Mouse (Mus musculus) limb, embryonic 10.5 days (tissue): ENCODE measurements around the gene Robo1. TPM values are rescaled to one million over a fixed set of nuclear protein-coding genes. Genes with fewer than 3 reads are reported as not detected.

ENCODE experiments used
- DNase-seq: peaks from one replicate; pipeline ENCODE4 v3.0.0-alpha.2; 2017; ENCODE audit warnings: low spot score
- H3K27ac ChIP-seq: fragments of 300-500 bp; sonication (generic); 2 replicates; pipeline ENCODE4 v1.5.1; 2016; ENCODE audit warnings: mild to moderate bottlenecking
- H3K27me3 ChIP-seq: fragments of 300-500 bp; sonication (generic); 2 replicates; pipeline ENCODE4 v1.6.1; 2016; ENCODE audit warnings: low read depth, mild to moderate bottlenecking; ENCODE audit not compliant: poor library complexity, severe bottlenecking
- H3K36me3 ChIP-seq: fragments of 300-500 bp; sonication (generic); 2 replicates; pipeline ENCODE4 v1.6.1; 2016; ENCODE audit warnings: mild to moderate bottlenecking, moderate library complexity
- H3K4me1 ChIP-seq: fragments of 300-500 bp; sonication (generic); 2 replicates; pipeline ENCODE4 v1.6.1; 2016
- H3K4me3 ChIP-seq: fragments of 300-500 bp; sonication (generic); 2 replicates; pipeline ENCODE4 v1.5.1; 2016; ENCODE audit warnings: mild to moderate bottlenecking, moderate library complexity
- H3K9me3 ChIP-seq: fragments of 300-500 bp; sonication (generic); replicated peaks from 2 replicates; pipeline ENCODE4 v1.6.1; 2016; ENCODE audit warnings: mild to moderate bottlenecking
- WGBS: fragments of 180-500 bp; shearing (Covaris S2); methylation state at CpG from one replicate; pipeline ENCODE4 v1.1.7; 2016; 5-methylcytosine and 5-hydroxymethylcytosine counted together
- polyA plus RNA-seq: library from polyadenylated mRNA; unstranded; fragments of >200 nt; fragmentation: Nextera tagmentation; extraction: Ambion mirVana; gene quantifications from 2 replicates; pipeline ENCODE4 v1.2.1, GENCODE M21; 2016

Robo1 gene
- polyA plus RNA-seq, 1 experiment from 2014 or later, result 42.1 TPM

- peaks cover 35% of the 10 kb centered on the region for H3K4me1 ChIP-seq
- no peak for DNase-seq
- 91% methylated on average over 4 of the region's 4 CpGs for WGBS
- no peaks in the 10 kb centered on the region for H3K27me3 ChIP-seq
- peak overlapping the region; percentile 2; the same call in 1 of the 2 replicates for H3K27ac ChIP-seq
- no peaks in the 10 kb centered on the region for H3K9me3 ChIP-seq
- no peak overlapping the region for H3K4me3 ChIP-seq
- peaks cover 18% of the 10 kb centered on the region for H3K36me3 ChIP-seq
These were observed 697.7 kb downstream of the Robo1 start for GRCm38 (mm10) chr16:73005831-73006230.

GRCm38 (mm10) chr16:73007434-73007833 is 699.3 kb downstream of the Robo1 start:
- peak; percentile 68 for DNase-seq
- 19% methylated on average over 8 of the region's 8 CpGs for WGBS
- no peaks in the 10 kb centered on the region for H3K27me3 ChIP-seq
- H3K4me1 ChIP-seq, result peaks cover 51% of the 10 kb centered on the region
- peak overlapping the region; percentile 4; the same call in 1 of the 2 replicates for H3K4me3 ChIP-seq
- no peaks in the 10 kb centered on the region for H3K9me3 ChIP-seq
- peak overlapping the region; percentile 83 for H3K27ac ChIP-seq
- H3K36me3 ChIP-seq, result peaks cover 16% of the 10 kb centered on the region

- Histone ChIP-seq H3K36me3 (peaks cover 18% of the 10 kb centered on the region), H3K4me1 (peaks cover 68% of the 10 kb centered on the region), H3K27ac (peak overlapping the region; percentile 67), H3K9me3 (no peaks in the 10 kb centered on the region), H3K27me3 (no peaks in the 10 kb centered on the region), H3K4me3 (peak overlapping the region; percentile 6; the same call in 1 of the 2 replicates)
- peak; percentile 72 for DNase-seq
- WGBS, result 42% methylated on average over 7 of the region's 7 CpGs
These were observed 703.2 kb downstream of the Robo1 start for GRCm38 (mm10) chr16:73011313-73011712.

- Histone ChIP-seq H3K9me3 (no peaks in the 10 kb centered on the region), H3K27me3 (no peaks in the 10 kb centered on the region), H3K36me3 (peaks cover 20% of the 10 kb centered on the region), H3K27ac (peak overlapping the region; percentile 54), H3K4me1 (peaks cover 65% of the 10 kb centered on the region), H3K4me3 (no peak overlapping the region)
- 93% methylated on average over 11 of the region's 11 CpGs for WGBS
- DNase-seq, result no peak
These were observed 704.8 kb downstream of the Robo1 start for GRCm38 (mm10) chr16:73012926-73013325.

GRCm38 (mm10) chr16:73014544-73014943 is 706.4 kb downstream of the Robo1 start:
- DNase-seq, result no peak
- Histone ChIP-seq H3K36me3 (peaks cover 20% of the 10 kb centered on the region), H3K4me1 (peaks cover 59% of the 10 kb centered on the region), H3K27me3 (no peaks in the 10 kb centered on the region), H3K27ac (peak overlapping the region; percentile 39; the same call in 1 of the 2 replicates), H3K4me3 (no peak overlapping the region), H3K9me3 (no peaks in the 10 kb centered on the region)
- WGBS, result 70% methylated on average over 8 of the region's 8 CpGs

GRCm38 (mm10) chr16:73015976-73016375 is 707.9 kb downstream of the Robo1 start:
- Histone ChIP-seq H3K27ac (0 out of 2 replicates have a peak overlapping the region, but pooled peaks have one; percentile 36), H3K9me3 (no peaks in the 10 kb centered on the region), H3K27me3 (no peaks in the 10 kb centered on the region), H3K4me1 (peaks cover 49% of the 10 kb centered on the region), H3K4me3 (no peak overlapping the region), H3K36me3 (peaks cover 17% of the 10 kb centered on the region)
- 71% methylated on average over 4 of the region's 4 CpGs for WGBS
- no peak for DNase-seq

GRCm38 (mm10) chr16:73016801-73017200 is 708.7 kb downstream of the Robo1 start:
- Histone ChIP-seq H3K9me3 (no peaks in the 10 kb centered on the region), H3K27me3 (no peaks in the 10 kb centered on the region), H3K4me3 (no peak overlapping the region), H3K4me1 (peaks cover 41% of the 10 kb centered on the region), H3K27ac (peak overlapping the region; percentile 50; the same call in 1 of the 2 replicates), H3K36me3 (peaks cover 17% of the 10 kb centered on the region)
- DNase-seq, result no peak
- WGBS, result 60% methylated on average over 7 of the region's 7 CpGs

GRCm38 (mm10) chr16:73024326-73024725 is 716.2 kb downstream of the Robo1 start:
- H3K9me3 ChIP-seq, result no peaks in the 10 kb centered on the region; the same call in 1 of the 2 replicates
- H3K36me3 ChIP-seq, result peaks cover 32% of the 10 kb centered on the region
- H3K27me3 ChIP-seq, result no peaks in the 10 kb centered on the region
- H3K4me3 ChIP-seq, result no peak overlapping the region
- DNase-seq, result no peak
- H3K4me1 ChIP-seq, result peaks cover 9% of the 10 kb centered on the region; the same call in 1 of the 2 replicates
- 97% methylated on average over 13 of the region's 13 CpGs for WGBS
- no peak overlapping the region for H3K27ac ChIP-seq

- Histone ChIP-seq H3K27ac (peak overlapping the region; percentile 68), H3K27me3 (no peaks in the 10 kb centered on the region), H3K4me3 (no peak overlapping the region), H3K36me3 (peaks cover 31% of the 10 kb centered on the region), H3K9me3 (no peaks in the 10 kb centered on the region; the same call in 1 of the 2 replicates), H3K4me1 (peaks cover 9% of the 10 kb centered on the region; the same call in 1 of the 2 replicates)
- 83% methylated on average over 14 of the region's 14 CpGs for WGBS
- DNase-seq, result no peak
These were observed 719.6 kb downstream of the Robo1 start for GRCm38 (mm10) chr16:73027692-73028091.

GRCm38 (mm10) chr16:73030999-73031398 is 722.9 kb downstream of the Robo1 start:
- 88% methylated on average over 4 of the region's 4 CpGs for WGBS
- H3K4me3 ChIP-seq, result no peak overlapping the region
- H3K4me1 ChIP-seq, result peaks cover 9% of the 10 kb centered on the region; the same call in 1 of the 2 replicates

GRCm38 (mm10) chr16:73035210-73035985 is 727.3 kb downstream of the Robo1 start:
- H3K27me3 ChIP-seq, result no peaks in the 10 kb centered on the region
- H3K4me3 ChIP-seq, result no peak overlapping the region

More at GRCm38 (mm10) chr16:73030999-73031398, 722.9 kb downstream of the Robo1 start:
- Histone ChIP-seq H3K27me3 (no peaks in the 10 kb centered on the region), H3K9me3 (no peaks in the 10 kb centered on the region), H3K27ac (no peak overlapping the region), H3K36me3 (peaks cover 20% of the 10 kb centered on the region)
- no peak for DNase-seq

GRCm38 (mm10) chr16:73038552-73038951 is 730.4 kb downstream of the Robo1 start:
- 76% methylated on average over 7 of the region's 7 CpGs for WGBS
- Histone ChIP-seq H3K4me1 (no peaks in the 10 kb centered on the region), H3K27ac (no peak overlapping the region), H3K9me3 (no peaks in the 10 kb centered on the region), H3K4me3 (no peak overlapping the region), H3K36me3 (peaks cover 54% of the 10 kb centered on the region), H3K27me3 (no peaks in the 10 kb centered on the region)
- no peak for DNase-seq

More at GRCm38 (mm10) chr16:73035210-73035985, 727.3 kb downstream of the Robo1 start:
- H3K4me1 ChIP-seq, result no peaks in the 10 kb centered on the region
- 94% methylated on average over 20 of the region's 20 CpGs for WGBS
- H3K27ac ChIP-seq, result no peak overlapping the region
- peaks cover 27% of the 10 kb centered on the region for H3K36me3 ChIP-seq
- DNase-seq, result no peak
- no peaks in the 10 kb centered on the region for H3K9me3 ChIP-seq

- Histone ChIP-seq H3K36me3 (no peaks in the 10 kb centered on the region), H3K9me3 (no peaks in the 10 kb centered on the region), H3K27ac (no peak overlapping the region), H3K4me3 (no peak overlapping the region), H3K27me3 (no peaks in the 10 kb centered on the region), H3K4me1 (0 out of 2 replicates have a peak, but pooled peaks cover 3% of the 10 kb centered on the region)
- 94% methylated on average over 3 of the region's 3 CpGs for WGBS
- DNase-seq, result no peak
These were observed 754.4 kb downstream of the Robo1 start for GRCm38 (mm10) chr16:73062461-73062860.
